Mouse (Mus musculus): ENCODE results near the gene Lrguk. TPM values are rescaled to one million over a fixed set of nuclear protein-coding genes. Genes with fewer than 3 reads are reported as not detected.

The Lrguk gene
- polyA plus RNA-seq, 1 experiment from 2014 or later = 1.3 TPM

Other genes starting within 250 kb of the Lrguk start
- 43.2 and 45.7 TPM in 2 replicates for gene Slc35b4, start 147.7 kb downstream of the Lrguk start, polyA plus RNA-seq (2014; fragmentation: Nextera tagmentation; extraction: Ambion mirVana)

Measured in neural tube, embryonic 14.5 days (tissue).